Mouse (Mus musculus) T-helper 2 cell (primary cell): ENCODE measurements around the gene Atp2b1.

Experiments used
- in situ Hi-C: fragments of 300-600 bp; cut with MboI, MseI; formaldehyde crosslinking; loops from one replicate; pipeline ENCODE4 v1.15.1; 2025; ENCODE audit warnings: high pct_unique_total_duplicates

Atp2b1 gene

GRCm38 (mm10) chr10:99033830-99034828, 119.9 kb downstream of the Atp2b1 start:
- in situ Hi-C loops: no loop called here

- in situ Hi-C loops: no loop called here
These were observed 123.2 kb downstream of the Atp2b1 start for GRCm38 (mm10) chr10:99037185-99038065.

GRCm38 (mm10) chr10:99038866-99039265, 124.7 kb downstream of the Atp2b1 start:
- in situ Hi-C loops: no loop called here

GRCm38 (mm10) chr10:99040171-99040570, 126.0 kb downstream of the Atp2b1 start:
- in situ Hi-C loops: no loop called here

- in situ Hi-C loops: no loop called here
These were observed 132.7 kb downstream of the Atp2b1 start for GRCm38 (mm10) chr10:99046756-99047550.

GRCm38 (mm10) chr10:99047551-99047940, 133.3 kb downstream of the Atp2b1 start:
- in situ Hi-C loops: no loop called here

GRCm38 (mm10) chr10:99050093-99050492, 135.9 kb downstream of the Atp2b1 start:
- in situ Hi-C loops: no loop called here

GRCm38 (mm10) chr10:99053111-99053510, 138.9 kb downstream of the Atp2b1 start:
- in situ Hi-C loops: no loop called here

- in situ Hi-C loops: no loop called here
These were observed 146.4 kb downstream of the Atp2b1 start for GRCm38 (mm10) chr10:99060588-99060987.

- in situ Hi-C loops: no loop called here
These were observed 147.2 kb downstream of the Atp2b1 start for GRCm38 (mm10) chr10:99061418-99061817.

- in situ Hi-C loops: no loop called here
These were observed 148.3 kb downstream of the Atp2b1 start for GRCm38 (mm10) chr10:99062546-99062945.
